Mouse (Mus musculus): ENCODE measurements around the gene Ncr1. TPM values are rescaled to one million over a fixed set of nuclear protein-coding genes. Genes with fewer than 3 reads are reported as not detected.
"Not testable (repeated sequence)": the region's sequence is repeated elsewhere in the genome, so short reads cannot be mapped to it uniquely, and the experiment has no call there.

Gene Ncr1
- polyA plus RNA-seq (2011; ENCODE audit: insufficient read depth, insufficient read length, low replicate concordance, missing spikeins): not detected in 2 replicates

DNA sequence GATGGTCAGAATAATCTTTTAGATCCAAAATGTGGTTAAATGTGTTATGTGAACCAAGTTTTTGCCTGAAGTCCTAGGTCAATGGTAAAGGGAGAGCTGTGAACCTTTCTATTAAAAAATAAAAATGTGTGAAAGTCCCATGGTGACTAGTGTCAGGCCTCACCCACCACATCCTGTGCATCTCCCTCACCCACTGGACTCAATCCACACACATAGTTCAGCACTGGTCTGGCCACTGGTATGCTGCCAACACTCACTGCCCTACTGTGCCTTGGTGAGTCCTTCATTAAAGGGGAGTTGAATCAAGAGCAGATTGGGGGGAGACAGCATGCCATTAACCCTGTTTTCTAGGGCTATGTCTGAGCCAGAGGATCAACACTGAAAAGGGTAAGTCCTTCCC lies at the start of gene Ncr1:
Ncr1 (plus strand) TSS at position 216 of the 400 bp plus-strand sequence.
- TF ChIP-seq POLR2A (IDR thresholded peaks at IDR 0.05; ENCODE audit: borderline replicate concordance, control insufficient read depth, low read depth, low read length): no peak
- no peak for TF ChIP-seq CTCF (IDR thresholded peaks at IDR 0.05; ENCODE audit: control insufficient read depth, insufficient read depth, low read length)
- H3K4me1 ChIP-seq (ENCODE audit: control insufficient read depth, insufficient read depth, low read length): no peaks in the 10 kb centered on the region
- H3K4me3 ChIP-seq (replicated peaks; ENCODE audit: control insufficient read depth, low read depth, low read length): no peak within 1 kb of the TSS
- no peak within 1 kb of the TSS for H3K27ac ChIP-seq (ENCODE audit: control insufficient read depth, insufficient read depth, low read depth, low read length, poor library complexity)

- WGBS: 46% methylated on average over 5 of the region's 5 CpGs
- H3K27ac ChIP-seq (ENCODE audit: control insufficient read depth, insufficient read depth, low read depth, low read length, poor library complexity): no peak overlapping the region
- H3K4me3 ChIP-seq (replicated peaks; ENCODE audit: control insufficient read depth, low read depth, low read length): no peak overlapping the region
These were observed 44.9 kb upstream of the Ncr1 start for GRCm38 (mm10) chr7:4292638-4293037.

DNA sequence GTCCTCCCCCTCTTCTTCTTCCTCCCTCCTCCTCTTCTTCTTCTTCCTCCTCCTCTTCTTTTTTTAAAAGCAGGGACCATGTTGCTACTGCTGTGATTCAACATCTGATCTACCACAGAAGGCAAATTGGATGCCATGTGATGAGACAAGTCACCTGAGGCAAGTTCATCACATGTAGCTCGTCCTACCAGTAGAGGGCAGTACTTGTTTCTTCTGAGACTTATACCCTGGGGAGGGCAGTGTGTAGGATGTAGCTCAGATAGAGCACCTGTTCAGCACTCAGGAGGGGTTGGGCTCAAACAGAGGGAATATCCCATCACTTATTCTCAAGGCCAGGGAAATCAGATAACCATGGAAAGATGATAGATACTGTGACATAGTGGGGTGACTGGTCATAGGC lies 40.3 kb upstream of the Ncr1 start:
- no peak overlapping the region for H3K27ac ChIP-seq (ENCODE audit: control insufficient read depth, insufficient read depth, low read depth, low read length, poor library complexity)
- WGBS: 9% methylated on average over 1 of the region's 1 CpGs
- TF ChIP-seq POLR2A (IDR thresholded peaks at IDR 0.05; ENCODE audit: borderline replicate concordance, control insufficient read depth, low read depth, low read length): no peak
- peak; percentile 35 for TF ChIP-seq CTCF (IDR thresholded peaks at IDR 0.05; ENCODE audit: control insufficient read depth, insufficient read depth, low read length)
- no peak overlapping the region for H3K4me3 ChIP-seq (replicated peaks; ENCODE audit: control insufficient read depth, low read depth, low read length)
- H3K4me1 ChIP-seq (ENCODE audit: control insufficient read depth, insufficient read depth, low read length): no peaks in the 10 kb centered on the region

More at GRCm38 (mm10) chr7:4292638-4293037, 44.9 kb upstream of the Ncr1 start:
- no peaks in the 10 kb centered on the region for H3K4me1 ChIP-seq (ENCODE audit: control insufficient read depth, insufficient read depth, low read length)
- TF ChIP-seq CTCF (IDR thresholded peaks at IDR 0.05; ENCODE audit: control insufficient read depth, insufficient read depth, low read length) (no peak), POLR2A (IDR thresholded peaks at IDR 0.05; ENCODE audit: borderline replicate concordance, control insufficient read depth, low read depth, low read length) (no peak)

- Histone ChIP-seq H3K27ac (ENCODE audit: control insufficient read depth, insufficient read depth, low read depth, low read length, poor library complexity) (no peak overlapping the region), H3K4me3 (replicated peaks; ENCODE audit: control insufficient read depth, low read depth, low read length) (no peak overlapping the region), H3K4me1 (ENCODE audit: control insufficient read depth, insufficient read depth, low read length) (no peaks in the 10 kb centered on the region)
- TF ChIP-seq CTCF (IDR thresholded peaks at IDR 0.05; ENCODE audit: control insufficient read depth, insufficient read depth, low read length) (no peak), POLR2A (IDR thresholded peaks at IDR 0.05; ENCODE audit: borderline replicate concordance, control insufficient read depth, low read depth, low read length) (no peak)
These were observed 37.4 kb upstream of the Ncr1 start for GRCm38 (mm10) chr7:4300166-4300565.

GRCm38 (mm10) chr7:4303457-4303856 lies 34.1 kb upstream of the Ncr1 start:
- H3K4me1 ChIP-seq (ENCODE audit: control insufficient read depth, insufficient read depth, low read length): no peaks in the 10 kb centered on the region
- WGBS: 88% methylated on average over 1 of the region's 1 CpGs
- H3K27ac ChIP-seq (ENCODE audit: control insufficient read depth, insufficient read depth, low read depth, low read length, poor library complexity): no peak overlapping the region
- no peak for TF ChIP-seq CTCF (IDR thresholded peaks at IDR 0.05; ENCODE audit: control insufficient read depth, insufficient read depth, low read length)
- TF ChIP-seq POLR2A (IDR thresholded peaks at IDR 0.05; ENCODE audit: borderline replicate concordance, control insufficient read depth, low read depth, low read length): no peak
- no peak overlapping the region for H3K4me3 ChIP-seq (replicated peaks; ENCODE audit: control insufficient read depth, low read depth, low read length)

- WGBS: 77% methylated on average over 2 of the region's 2 CpGs
- not testable (repeated sequence) for H3K4me3 ChIP-seq (replicated peaks; ENCODE audit: control insufficient read depth, low read depth, low read length); H3K4me1 ChIP-seq (ENCODE audit: control insufficient read depth, insufficient read depth, low read length); H3K27ac ChIP-seq (ENCODE audit: control insufficient read depth, insufficient read depth, low read depth, low read length, poor library complexity)
These were observed 24.4 kb upstream of the Ncr1 start for GRCm38 (mm10) chr7:4313109-4313508.

DNA sequence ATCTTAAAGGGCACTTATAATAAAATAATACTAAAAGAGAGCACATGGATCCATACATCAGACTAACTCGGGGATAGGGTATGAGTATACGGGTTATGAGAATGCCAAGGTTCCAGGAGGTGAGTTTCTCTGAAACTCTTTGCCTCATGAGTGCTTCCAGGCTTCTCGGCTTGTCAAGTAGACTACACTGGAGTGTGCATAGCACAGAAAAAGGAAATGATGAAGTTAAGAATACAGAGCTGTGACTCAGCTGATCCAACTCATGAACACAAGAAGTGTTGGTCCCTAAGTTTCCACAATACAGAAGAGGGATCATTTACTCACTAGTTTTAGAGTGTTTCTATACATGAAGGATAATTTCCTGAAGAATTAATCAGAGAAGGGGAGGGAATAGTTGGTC lies 24.0 kb upstream of the Ncr1 start:
- H3K4me3 ChIP-seq (replicated peaks; ENCODE audit: control insufficient read depth, low read depth, low read length); H3K4me1 ChIP-seq (ENCODE audit: control insufficient read depth, insufficient read depth, low read length): not testable (repeated sequence)
- WGBS: 77% methylated on average over 3 of the region's 3 CpGs

DNA sequence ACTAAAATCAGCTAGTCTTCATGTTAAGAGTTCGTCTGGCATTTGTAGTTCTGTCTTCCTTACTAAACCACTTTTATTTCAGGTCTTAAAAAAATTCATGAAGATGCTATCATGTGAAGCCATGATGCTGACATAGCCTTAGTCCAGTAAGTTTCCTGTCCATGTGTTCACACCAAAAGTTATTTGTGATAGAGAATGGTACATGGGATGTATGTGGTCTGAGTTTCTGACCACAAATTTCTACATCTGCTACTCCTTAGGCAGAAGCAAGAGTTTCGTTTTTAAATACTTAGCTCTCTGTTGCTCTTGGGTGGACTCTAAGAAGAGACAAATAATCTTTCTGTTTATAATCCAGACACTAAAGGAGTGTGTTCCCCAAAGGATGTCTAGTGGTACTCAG lies 14.2 kb upstream of the Ncr1 start:
- Histone ChIP-seq H3K4me3 (replicated peaks; ENCODE audit: control insufficient read depth, low read depth, low read length) (no peak overlapping the region), H3K27ac (ENCODE audit: control insufficient read depth, insufficient read depth, low read depth, low read length, poor library complexity) (no peak overlapping the region), H3K4me1 (ENCODE audit: control insufficient read depth, insufficient read depth, low read length) (no peaks in the 10 kb centered on the region)
- 27% methylated on average over 2 of the region's 2 CpGs for WGBS
- TF ChIP-seq CTCF (IDR thresholded peaks at IDR 0.05; ENCODE audit: control insufficient read depth, insufficient read depth, low read length): no peak
- TF ChIP-seq POLR2A (IDR thresholded peaks at IDR 0.05; ENCODE audit: borderline replicate concordance, control insufficient read depth, low read depth, low read length): no peak

More for the DNA sequence above, 24.0 kb upstream of the Ncr1 start:
- not testable (repeated sequence) for H3K27ac ChIP-seq (ENCODE audit: control insufficient read depth, insufficient read depth, low read depth, low read length, poor library complexity)

DNA sequence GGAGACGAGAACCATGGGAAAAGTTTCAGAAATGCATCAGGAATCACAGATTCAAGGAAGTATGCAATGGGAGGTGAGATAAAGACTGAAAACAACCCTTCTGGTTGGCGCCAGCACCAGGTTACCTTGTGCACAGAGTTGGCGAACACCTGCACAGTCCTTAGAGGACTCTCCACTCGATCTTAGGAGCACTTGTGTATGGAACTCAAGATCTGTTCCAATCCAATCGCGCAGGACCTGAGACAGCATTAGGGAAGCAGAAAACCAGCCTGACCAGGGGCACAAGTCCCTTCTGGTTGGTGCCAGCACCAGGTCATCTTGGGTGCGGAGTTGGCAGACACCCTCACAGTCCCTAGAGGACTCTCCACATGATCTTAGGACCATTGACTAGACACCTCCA lies 36.0 kb downstream of the Ncr1 start:
- no peak overlapping the region for H3K27ac ChIP-seq (ENCODE audit: control insufficient read depth, insufficient read depth, low read depth, low read length, poor library complexity)
- no peaks in the 10 kb centered on the region for H3K4me1 ChIP-seq (ENCODE audit: control insufficient read depth, insufficient read depth, low read length)
- WGBS: 69% methylated on average over 7 of the region's 7 CpGs
- H3K4me3 ChIP-seq (replicated peaks; ENCODE audit: control insufficient read depth, low read depth, low read length): no peak overlapping the region
- TF ChIP-seq CTCF (IDR thresholded peaks at IDR 0.05; ENCODE audit: control insufficient read depth, insufficient read depth, low read length) (no peak), POLR2A (IDR thresholded peaks at IDR 0.05; ENCODE audit: borderline replicate concordance, control insufficient read depth, low read depth, low read length) (no peak)

Other genes with a start within 250 kb of the Ncr1 start
- 5.3 TPM in 1 of 2 replicates, not detected in the other for gene Ttyh1, start 218.3 kb upstream of the Ncr1 start, polyA plus RNA-seq (2011; ENCODE audit: insufficient read depth, insufficient read length, low replicate concordance, missing spikeins)
- 96.9 and 247 TPM in 2 replicates for gene Leng8, start 200.7 kb upstream of the Ncr1 start, polyA plus RNA-seq (2011; ENCODE audit: insufficient read depth, insufficient read length, low replicate concordance, missing spikeins)
- gene Leng9, start 187.3 kb upstream of the Ncr1 start, polyA plus RNA-seq (2011; ENCODE audit: insufficient read depth, insufficient read length, low replicate concordance, missing spikeins): 0.92 and 2.4 TPM in 2 replicates
- 3.2 and 4.0 TPM in 2 replicates for gene Cdc42ep5, start 172.9 kb upstream of the Ncr1 start, polyA plus RNA-seq (2011; ENCODE audit: insufficient read depth, insufficient read length, low replicate concordance, missing spikeins)
- not detected in 2 replicates for gene Lilra5, start 100.0 kb upstream of the Ncr1 start, polyA plus RNA-seq (2011; ENCODE audit: insufficient read depth, insufficient read length, low replicate concordance, missing spikeins)
- 5.6 and 19.0 TPM in 2 replicates for gene Gp6, start 60.0 kb downstream of the Ncr1 start, polyA plus RNA-seq (2011; ENCODE audit: insufficient read depth, insufficient read length, low replicate concordance, missing spikeins)
- gene Rdh13, start 107.9 kb downstream of the Ncr1 start, polyA plus RNA-seq (2011; ENCODE audit: insufficient read depth, insufficient read length, low replicate concordance, missing spikeins): 3.6 and 6.9 TPM in 2 replicates
- 7.3 and 16.5 TPM in 2 replicates for gene Eps8l1, start 123.0 kb downstream of the Ncr1 start, polyA plus RNA-seq (2011; ENCODE audit: insufficient read depth, insufficient read length, low replicate concordance, missing spikeins)
- gene Ppp1r12c, start 164.0 kb downstream of the Ncr1 start, polyA plus RNA-seq (2011; ENCODE audit: insufficient read depth, insufficient read length, low replicate concordance, missing spikeins): 163 and 340 TPM in 2 replicates
- gene Tnnt1, start 178.7 kb downstream of the Ncr1 start, polyA plus RNA-seq (2011; ENCODE audit: insufficient read depth, insufficient read length, low replicate concordance, missing spikeins): 7.4 and 30.5 TPM in 2 replicates
- gene Tnni3, start 186.5 kb downstream of the Ncr1 start, polyA plus RNA-seq (2011; ENCODE audit: insufficient read depth, insufficient read length, low replicate concordance, missing spikeins): 4.9 and 25.9 TPM in 2 replicates
- gene Dnaaf3, start 194.7 kb downstream of the Ncr1 start, polyA plus RNA-seq (2011; ENCODE audit: insufficient read depth, insufficient read length, low replicate concordance, missing spikeins): 1.2 and 2.2 TPM in 2 replicates
- gene Syt5, start 209.8 kb downstream of the Ncr1 start, polyA plus RNA-seq (2011; ENCODE audit: insufficient read depth, insufficient read length, low replicate concordance, missing spikeins): 0.74 TPM in 1 of 2 replicates, not detected in the other

Measured in bone marrow, adult 2 months (tissue).